Mouse (Mus musculus) granulocyte monocyte progenitor cell, adult 5-6 weeks (primary cell): Measurements from ENCODE around the gene Lnx1. TPM values are rescaled to one million over a fixed set of nuclear protein-coding genes. Genes with fewer than 3 reads are reported as not detected.

ENCODE experiments used
- ATAC-seq: replicated peaks from 2 replicates; pipeline ENCODE4 v1.8.0; 2016; ENCODE audit warnings: mild to moderate bottlenecking, moderate TSS enrichment, inconsistent platforms; ENCODE audit not compliant: poor library complexity, severe bottlenecking
- total RNA-seq, 2 experiments: library from RNA; stranded (forward) in 1 of 2; stranded (reverse) in 1 of 2; fragments of 200-712, 200-1000 nt in 1 of 2; fragments of >200 nt in 1 of 2; fragmentation: Nextera tagmentation in 1 of 2; gene quantifications; 2 replicates each; pipeline ENCODE4 v1.2.3; 2014 to 2017

Lnx1 gene
- total RNA-seq, 2 experiments from 2014 or later, result 0.05 TPM; not detected in 1

GRCm38 (mm10) chr5:74613491-74614151 lies 89.1 kb downstream of the Lnx1 start:
- no peak for ATAC-seq

- ATAC-seq, result no peak
These were observed 90.0 kb downstream of the Lnx1 start for GRCm38 (mm10) chr5:74612713-74613112.

GRCm38 (mm10) chr5:74610511-74610910 lies 92.2 kb downstream of the Lnx1 start:
- ATAC-seq, result no peak

GRCm38 (mm10) chr5:74606213-74606612 lies 96.5 kb downstream of the Lnx1 start:
- ATAC-seq, result no peak

GRCm38 (mm10) chr5:74603306-74603705 lies 99.4 kb downstream of the Lnx1 start:
- no peak for ATAC-seq

GRCm38 (mm10) chr5:74602371-74602770 lies 100.3 kb downstream of the Lnx1 start:
- ATAC-seq, result no peak

GRCm38 (mm10) chr5:74601965-74602364 lies 100.7 kb downstream of the Lnx1 start:
- no peak for ATAC-seq

- ATAC-seq, result no peak
These were observed 101.5 kb downstream of the Lnx1 start for GRCm38 (mm10) chr5:74601171-74601570.

- ATAC-seq, result no peak
These were observed 102.7 kb downstream of the Lnx1 start for GRCm38 (mm10) chr5:74600010-74600409.

- no peak for ATAC-seq
These were observed 109.6 kb downstream of the Lnx1 start for GRCm38 (mm10) chr5:74593147-74593546.

GRCm38 (mm10) chr5:74591413-74591812 lies 111.3 kb downstream of the Lnx1 start:
- ATAC-seq, result no peak

- ATAC-seq, result no peak
These were observed 113.6 kb downstream of the Lnx1 start for GRCm38 (mm10) chr5:74589133-74589532.

GRCm38 (mm10) chr5:74571767-74572166 lies 130.9 kb downstream of the Lnx1 start:
- ATAC-seq, result no peak

GRCm38 (mm10) chr5:74561151-74561550 lies 141.6 kb downstream of the Lnx1 start:
- ATAC-seq, result no peak

GRCm38 (mm10) chr5:74549566-74549965 lies 153.1 kb downstream of the Lnx1 start:
- ATAC-seq, result no peak

GRCm38 (mm10) chr5:74545606-74546005 lies 157.1 kb downstream of the Lnx1 start:
- ATAC-seq, result no peak

Other genes with a start within 250 kb of the Lnx1 start
- 25.5 and 48.6 TPM in 2 replicates for gene Scfd2, start 171.2 kb downstream of the Lnx1 start, total RNA-seq (2014; fragmentation: Nextera tagmentation)
- 24.7 and 29.9 TPM in 2 replicates for gene Scfd2, start 171.2 kb downstream of the Lnx1 start, total RNA-seq (2017)
- 73.4 and 81.1 TPM in 2 replicates for gene Fip1l1, start 167.5 kb downstream of the Lnx1 start, total RNA-seq (2014; fragmentation: Nextera tagmentation)
- 114 and 130 TPM in 2 replicates for gene Fip1l1, start 167.5 kb downstream of the Lnx1 start, total RNA-seq (2017)